Mouse (Mus musculus): ENCODE measurements around the gene Pygm.

Pygm gene

GRCm38 (mm10) chr19:6412798-6413197, 28.6 kb downstream of the Pygm start:
- no peak for DNase-seq

GRCm38 (mm10) chr19:6415454-6415853, 31.3 kb downstream of the Pygm start:
- no peak for DNase-seq

GRCm38 (mm10) chr19:6416124-6416770, 32.0 kb downstream of the Pygm start:
- DNase-seq, result no peak

DNA sequence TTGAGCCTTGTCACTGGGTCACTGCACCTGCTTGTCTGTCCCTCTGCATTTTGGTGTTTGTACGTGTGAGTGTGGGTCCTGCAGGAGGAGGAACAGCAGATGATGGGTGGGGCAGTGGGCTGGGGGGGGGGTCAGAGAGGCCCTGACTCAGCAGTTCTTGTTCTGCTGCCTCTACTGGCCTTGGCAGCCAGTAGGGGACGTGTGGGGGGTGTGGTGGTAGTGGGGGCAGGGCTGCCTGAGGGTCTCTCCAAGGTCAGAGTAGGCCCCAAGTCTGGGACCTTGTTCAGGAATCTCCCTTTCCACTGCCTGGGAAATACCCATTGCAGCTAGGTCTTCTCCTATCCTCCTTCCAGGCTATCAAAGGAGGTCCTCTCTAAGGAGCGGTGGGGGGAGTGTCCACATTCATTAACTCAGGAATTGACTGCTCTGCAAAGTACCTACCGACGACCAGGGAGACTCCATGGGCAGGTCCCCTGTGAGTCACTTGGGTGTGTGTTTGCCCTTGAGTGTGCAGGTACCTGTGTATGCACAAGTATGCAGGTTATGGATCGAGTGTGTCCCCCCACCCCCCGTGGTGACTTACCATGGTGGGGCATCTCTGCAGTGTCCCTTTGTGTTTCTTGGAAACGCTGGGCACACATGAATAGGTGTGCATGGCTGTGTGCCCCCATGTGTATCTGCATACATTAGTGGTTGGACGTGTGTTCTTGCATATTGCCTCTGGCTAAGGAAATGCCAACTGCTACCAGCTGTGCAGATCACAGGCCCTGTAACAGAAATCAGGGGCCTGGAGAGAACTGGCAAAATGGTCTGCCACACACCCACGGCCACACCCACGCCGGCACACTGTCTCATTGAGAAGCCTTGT, 32.9 kb downstream of the Pygm start:
- DNase-seq, result peak in 1 of 2 experiments; percentile 40

GRCm38 (mm10) chr19:6418233-6418879, 34.2 kb downstream of the Pygm start, which contains the start of gene Nrxn2:
Gene Nrxn2 (plus strand): TSS chr19:6418731.
- DNase-seq, result peak; percentile 96 to 98

GRCm38 (mm10) chr19:6418984-6419692, 34.9 kb downstream of the Pygm start:
- peak in 1 of 2 experiments; percentile 48 for DNase-seq

- no peak for DNase-seq
Observed at GRCm38 (mm10) chr19:6419805-6420310, 35.7 kb downstream of the Pygm start.

DNA sequence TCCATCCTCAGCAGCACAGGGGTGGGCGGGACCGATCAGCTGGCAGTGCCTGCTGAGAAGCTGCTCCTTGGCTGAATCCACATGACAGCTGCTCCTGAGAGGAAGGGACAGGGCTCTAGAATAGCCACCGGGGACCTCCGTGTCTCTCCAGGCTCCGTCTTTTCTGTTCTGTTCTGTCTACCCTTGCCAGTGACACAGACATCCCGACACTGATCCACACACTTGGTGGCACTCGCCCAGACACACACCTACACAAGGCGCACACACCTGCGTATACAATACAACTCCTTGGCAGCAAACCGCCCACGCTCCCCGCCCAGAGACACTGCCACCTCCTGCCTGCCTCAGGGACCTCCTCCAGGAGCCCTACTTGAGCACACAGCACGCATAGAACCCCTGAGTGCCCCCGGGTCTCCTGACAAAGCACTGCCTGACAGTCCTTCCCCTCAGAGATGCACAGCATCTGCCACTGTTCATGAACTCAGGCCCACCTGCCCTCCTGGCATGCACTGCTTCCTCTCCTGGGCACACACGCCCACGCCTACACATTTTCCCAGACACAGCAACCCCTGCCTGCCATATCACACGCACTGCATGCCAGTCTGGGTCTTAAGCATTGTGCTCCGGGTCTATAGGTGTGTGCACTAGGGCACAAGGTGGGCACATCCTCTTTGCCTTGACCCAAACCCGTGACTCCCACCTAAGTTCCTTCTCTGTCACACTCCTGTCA, 36.4 kb downstream of the Pygm start:
- DNase-seq, result peak; percentile 75 to 76

- DNase-seq, result peak; percentile 57 to 63
Observed at GRCm38 (mm10) chr19:6421211-6421590, 37.0 kb downstream of the Pygm start.

- DNase-seq, result no peak
Observed at GRCm38 (mm10) chr19:6422014-6422413, 37.8 kb downstream of the Pygm start.

DNA sequence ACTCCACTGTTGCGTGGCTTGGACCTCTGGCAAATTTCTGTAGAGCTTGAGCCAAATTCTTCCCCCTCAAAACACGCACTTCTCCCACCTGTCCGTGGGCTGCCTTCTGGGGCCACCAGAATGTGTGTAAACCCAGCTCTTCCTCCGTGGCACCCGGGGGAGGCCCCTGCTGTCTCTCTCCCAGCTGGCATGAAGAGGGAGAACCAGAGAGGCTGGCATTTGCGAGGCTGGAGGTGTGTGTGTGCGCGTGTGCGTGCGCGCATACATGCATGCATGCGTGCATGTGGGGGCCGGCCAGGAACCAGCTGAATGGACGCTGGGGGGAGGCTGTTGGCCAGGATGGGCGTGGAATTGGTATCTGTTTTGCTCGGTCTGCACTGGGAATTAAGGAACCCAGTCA, 39.0 kb downstream of the Pygm start:
- DNase-seq, result peak; percentile 43 to 59

DNA sequence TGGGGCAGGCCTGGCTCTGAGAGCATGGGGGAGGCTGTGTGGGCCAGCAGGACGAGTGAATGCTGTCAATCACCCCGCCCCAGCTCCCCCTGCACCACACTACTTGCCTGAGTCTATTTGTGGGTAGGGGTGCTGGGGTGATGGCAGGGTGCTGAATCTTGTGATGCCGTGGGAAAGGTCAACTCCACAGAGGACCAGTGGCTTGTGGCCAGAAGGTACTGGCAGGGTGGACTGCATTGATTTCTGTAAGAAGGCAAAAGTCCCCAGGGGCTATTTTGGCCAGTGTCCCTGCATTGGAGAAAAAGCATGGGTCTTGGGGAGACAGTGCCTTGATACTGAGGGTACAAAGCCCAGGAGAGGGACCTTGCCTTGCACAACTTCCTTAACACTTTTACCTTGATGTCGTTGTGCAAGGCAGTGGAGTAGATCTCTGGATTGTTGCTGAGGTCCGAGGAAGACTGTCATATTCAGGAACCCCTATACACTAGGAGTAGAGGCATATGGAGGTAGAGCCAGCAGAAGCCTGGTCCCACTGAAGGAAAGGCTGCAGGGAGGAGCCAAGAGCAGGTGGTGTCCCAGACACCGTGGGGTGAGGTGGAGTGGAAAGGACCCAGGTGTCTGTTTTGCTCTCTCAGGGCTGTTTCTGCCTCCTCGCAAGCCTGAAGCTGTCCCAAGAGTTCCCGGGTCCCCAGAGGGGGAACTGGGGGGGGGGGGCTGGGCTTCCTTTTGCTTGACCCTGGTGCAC, 40.1 kb downstream of the Pygm start:
- DNase-seq, result peak; percentile 51 to 60

DNA sequence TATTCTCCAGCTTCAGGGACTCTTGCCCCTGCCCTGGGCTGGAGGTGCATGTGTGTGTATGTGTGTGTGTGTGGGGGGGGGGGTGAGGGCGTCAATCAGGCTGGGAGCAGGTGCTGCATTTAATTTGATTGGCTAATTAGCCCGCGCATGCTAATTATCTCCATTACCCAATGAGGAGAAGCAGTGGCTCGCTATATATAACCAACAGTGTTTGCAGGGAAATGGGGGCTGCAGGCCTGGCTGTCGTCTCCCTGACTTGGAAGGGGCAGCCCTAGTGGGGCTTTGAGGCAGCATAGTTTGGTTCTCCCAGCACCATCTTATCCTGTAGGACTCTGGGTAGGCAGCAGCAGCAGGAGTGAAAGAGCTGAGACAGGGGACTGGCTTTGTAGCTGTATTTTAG, 41.4 kb downstream of the Pygm start:
- no peak for DNase-seq

GRCm38 (mm10) chr19:6426703-6427500, 42.7 kb downstream of the Pygm start:
- peak; percentile 57 to 74 for DNase-seq

DNA sequence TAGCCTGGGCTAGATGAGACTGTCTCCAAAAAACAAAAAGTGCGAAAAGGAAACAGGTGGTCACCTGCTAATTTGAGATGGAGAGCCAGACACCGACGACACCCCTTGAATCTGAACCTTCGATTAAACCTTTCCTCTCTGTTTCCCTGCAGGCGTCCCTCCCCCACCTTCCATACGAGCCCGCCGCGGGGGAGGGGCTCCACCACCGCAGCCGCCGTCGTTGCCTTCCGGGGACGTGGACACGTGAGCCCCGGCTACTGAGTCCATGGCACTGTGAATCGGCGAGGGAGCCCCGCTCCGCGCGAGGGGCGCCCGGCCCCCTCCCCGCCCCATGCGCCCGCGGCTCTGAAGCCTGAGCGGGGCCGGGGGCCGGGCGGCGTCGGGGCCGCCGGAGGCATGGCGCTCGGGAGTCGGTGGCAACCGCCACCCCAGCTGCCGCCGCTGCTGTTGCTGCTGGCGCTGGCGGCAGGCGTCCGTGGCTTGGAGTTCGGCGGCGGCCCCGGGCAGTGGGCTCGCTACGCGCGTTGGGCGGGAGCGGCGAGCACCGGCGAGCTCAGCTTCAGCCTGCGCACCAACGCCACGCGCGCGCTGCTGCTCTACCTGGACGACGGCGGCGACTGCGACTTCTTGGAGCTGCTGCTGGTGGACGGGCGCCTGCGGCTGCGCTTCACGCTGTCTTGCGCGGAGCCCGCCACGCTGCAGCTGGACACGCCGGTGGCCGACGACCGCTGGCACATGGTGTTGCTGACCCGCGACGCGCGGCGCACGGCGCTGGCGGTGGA, 43.6 kb downstream of the Pygm start:
- peak; percentile 50 to 54 for DNase-seq

DNA sequence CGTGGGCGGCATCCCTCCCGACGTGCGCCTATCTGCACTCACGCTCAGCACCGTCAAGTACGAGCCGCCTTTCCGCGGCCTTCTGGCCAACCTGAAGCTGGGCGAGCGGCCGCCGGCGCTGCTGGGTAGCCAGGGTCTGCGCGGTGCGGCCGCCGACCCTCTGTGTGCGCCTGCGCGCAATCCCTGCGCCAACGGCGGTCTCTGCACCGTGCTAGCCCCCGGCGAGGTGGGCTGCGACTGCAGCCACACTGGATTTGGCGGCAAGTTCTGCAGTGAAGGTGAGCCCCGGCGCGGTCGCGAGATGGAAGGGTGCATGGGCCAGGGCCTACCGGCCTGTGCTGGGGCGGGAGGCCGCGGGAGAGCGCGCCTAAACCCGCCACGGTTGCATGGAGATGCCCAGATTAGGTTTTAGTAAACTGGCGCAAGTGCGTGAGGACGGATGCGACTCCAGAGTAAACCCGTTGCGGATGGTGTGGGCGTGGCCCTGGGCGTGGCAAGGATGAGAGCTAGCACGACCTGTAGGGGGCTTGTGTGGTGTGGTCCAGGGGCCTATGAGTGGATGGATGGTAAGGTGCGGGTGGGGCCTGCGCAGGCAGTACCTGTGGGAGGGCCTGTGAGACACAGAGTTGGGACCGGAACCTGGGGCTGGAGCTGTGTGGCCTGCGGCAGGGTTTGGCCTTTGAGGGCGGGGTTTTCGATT, 44.5 kb downstream of the Pygm start:
- DNase-seq, result peak; percentile 45 to 58

DNA sequence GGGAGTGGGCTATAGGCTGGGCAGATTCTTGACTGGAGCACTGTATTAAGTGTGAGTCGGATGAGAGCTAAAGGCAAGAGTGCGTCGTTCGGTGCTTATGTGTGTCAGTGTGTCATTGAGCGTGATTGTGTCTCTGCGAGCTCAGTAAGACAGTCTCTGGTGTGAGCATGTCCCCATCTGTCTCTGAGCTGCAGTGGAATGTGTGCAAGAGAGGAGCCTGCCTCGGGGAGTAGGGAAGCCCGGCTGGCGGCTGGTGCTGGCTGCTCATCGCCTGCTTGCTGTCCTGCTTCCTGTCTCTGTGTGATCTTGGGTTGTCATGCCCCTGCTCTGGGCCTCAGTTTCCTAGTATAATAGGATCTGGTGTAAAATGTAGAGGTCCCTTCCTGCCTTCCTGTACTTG, 58.8 kb downstream of the Pygm start:
- DNase-seq, result peak in 1 of 2 experiments; percentile 61

- DNase-seq, result no peak
Observed at GRCm38 (mm10) chr19:6445761-6446423, 61.7 kb downstream of the Pygm start.
